ENCODE assay signal across 8 mouse cellular contexts in genomic region chr4:63181556-63181955, GRCm38 (mm10). TPM values are rescaled to one million over a fixed set of nuclear protein-coding genes. Genes with fewer than 3 reads are reported as not detected.
DNase-seq lines count a peak whose midpoint lies in the region; ATAC-seq lines count a peak whose summit lies in the region.
"Had no signal": no experiment of that assay in that cellular context is flagged by ENCODE, and none has a peak within 500 bp of the region (broad histone marks: within the 10 kb centered on the region; RNA-seq: fewer than 3 reads in every experiment).

No protein-coding gene starts in this region.

- ATAC-seq in frontal cortex, adult (ENCODE audit: low TSS enrichment): peak; percentile 93
- peak; percentile 73 for ATAC-seq in megakaryocyte progenitor cell, adult 5-6 weeks (replicated peaks; ENCODE audit: poor library complexity)

- peak; percentile 58 for DNase-seq in adipocyte (ENCODE audit: low spot score)
- DNase-seq in cerebellum, adult 8-10 months: peak; percentile 45
- DNase-seq in induced T-regulatory cell, adult 2 months (ENCODE audit: low read depth): peak; percentile 10
- peak; percentile 52 to 77 for DNase-seq in left cerebral cortex, postnatal 10 days (ENCODE audit: extremely low spot score in 1 of 2, low spot score in 2 of 2)
- peak; percentile 38 to 52 for DNase-seq in right cerebral cortex, postnatal 36 days (ENCODE audit: low spot score in 2 of 2)

- intact Hi-C loops in left cerebral cortex, postnatal 10 days (cut with DNase I): no loop called here

RNA-seq across cellular contexts. Expression of gene Kif12, which starts 9.6 kb away (rescaled TPM):
- not detected for total RNA-seq in left cerebral cortex, postnatal 10 days (2021)
- total RNA-seq in megakaryocyte progenitor cell, adult 5-6 weeks (2015): not detected in 2 replicates
- total RNA-seq in megakaryocyte progenitor cell, adult 5-6 weeks (2017): not detected in 2 replicates
- total RNA-seq: gastrocnemius, postnatal 4 days had no signal

RNA-seq across cellular contexts. Expression of gene Ambp, which starts 27.0 kb away (rescaled TPM):
- not detected for total RNA-seq in left cerebral cortex, postnatal 10 days (2021)
- total RNA-seq in megakaryocyte progenitor cell, adult 5-6 weeks (2015): not detected in 2 replicates
- total RNA-seq in megakaryocyte progenitor cell, adult 5-6 weeks (2017): 0.33 TPM in 1 of 2 replicates, not detected in the other

RNA-seq across cellular contexts. Expression of gene Col27a1, which starts 32.2 kb away (rescaled TPM):
- total RNA-seq in left cerebral cortex, postnatal 10 days (2021): 1 to 10 TPM; 2.5 to 3.3 TPM
- 0.07 and 0.15 TPM in 2 replicates for total RNA-seq in megakaryocyte progenitor cell, adult 5-6 weeks (2015)
- 0.10 and 0.29 TPM in 2 replicates for total RNA-seq in megakaryocyte progenitor cell, adult 5-6 weeks (2017)

Comparison
In these comparisons a context has a peak if more than half of its experiments do, and no peak if none do; other contexts are left out.
1. Peak in every context shown above with its lines: DNase-seq and ATAC-seq.
2. DNase-seq: peak in every context shown above with its lines; median percentile 64 in left cerebral cortex, postnatal 10 days; 58 in adipocyte; 45 in cerebellum, adult 8-10 months; 45 in right cerebral cortex, postnatal 36 days; 10 in induced T-regulatory cell, adult 2 months.